Mouse (Mus musculus): ENCODE data around the gene Gzmf.

- no peak for TF ChIP-seq POLR2A (IDR thresholded peaks at IDR 0.05; ENCODE audit: low read depth, low read length)
- TF ChIP-seq CTCF (IDR thresholded peaks at IDR 0.05; ENCODE audit: extremely low read depth, insufficient read length, insufficient replicate concordance, low read depth, low read length), result no peak
Measured at GRCm38 (mm10) chr14:56168009-56168408, 43.2 kb downstream of the Gzmf start.
